Mouse (Mus musculus) heart, embryonic 12.5 days (tissue): ENCODE data around the gene Magi2. TPM values are rescaled to one million over a fixed set of nuclear protein-coding genes. Genes with fewer than 3 reads are reported as not detected.

Experiments
- ATAC-seq: fragments of 200-750 bp; cut with Nextera tagmentation; 2 replicates; pipeline ENCODE4 v1.8.0; 2017; ENCODE audit warnings: moderate TSS enrichment, moderate library complexity; ENCODE audit not compliant: insufficient number of reproducible peaks, low FRiP score
- H3K27ac ChIP-seq: fragments of 300-500 bp; sonication (generic); 2 replicates; pipeline ENCODE4 v1.5.1; 2016; ENCODE audit warnings: mild to moderate bottlenecking, moderate library complexity; ENCODE audit not compliant: poor library complexity, severe bottlenecking
- H3K27me3 ChIP-seq: fragments of 300-500 bp; sonication (generic); replicated peaks from 2 replicates; pipeline ENCODE4 v1.6.1; 2016; ENCODE audit warnings: mild to moderate bottlenecking, moderate library complexity
- H3K36me3 ChIP-seq: fragments of 300-500 bp; sonication (generic); 2 replicates; pipeline ENCODE4 v1.6.1; 2016; ENCODE audit warnings: mild to moderate bottlenecking, moderate library complexity
- H3K4me1 ChIP-seq: fragments of 300-500 bp; sonication (generic); replicated peaks from 2 replicates; pipeline ENCODE4 v1.6.1; 2016; ENCODE audit warnings: mild to moderate bottlenecking
- H3K4me2 ChIP-seq: fragments of 300-500 bp; sonication (generic); 2 replicates; pipeline ENCODE4 v1.6.1; 2016; ENCODE audit warnings: mild to moderate bottlenecking, moderate library complexity
- H3K4me3 ChIP-seq: fragments of 300-500 bp; sonication (generic); 2 replicates; pipeline ENCODE4 v1.5.1; 2016; ENCODE audit warnings: mild to moderate bottlenecking
- H3K9ac ChIP-seq: fragments of 300-500 bp; sonication (generic); 2 replicates; pipeline ENCODE4 v1.6.1; 2016; ENCODE audit warnings: mild to moderate bottlenecking, moderate library complexity
- H3K9me3 ChIP-seq: fragments of 300-500 bp; sonication (generic); replicated peaks from 2 replicates; pipeline ENCODE4 v1.6.1; 2016; ENCODE audit warnings: mild to moderate bottlenecking, moderate library complexity
- WGBS: fragments of 180-500 bp; shearing (Covaris S2); methylation state at CpG from one replicate; pipeline ENCODE4 v1.1.7; 2016; 5-methylcytosine and 5-hydroxymethylcytosine counted together
- polyA plus RNA-seq: library from polyadenylated mRNA; unstranded; fragments of >200 nt; fragmentation: Nextera tagmentation; extraction: Ambion mirVana; gene quantifications from 2 replicates; pipeline ENCODE4 v1.2.1, GENCODE M21; 2016

The Magi2 gene
- polyA plus RNA-seq, 1 experiment from 2014 or later: 3.9 TPM

DNA sequence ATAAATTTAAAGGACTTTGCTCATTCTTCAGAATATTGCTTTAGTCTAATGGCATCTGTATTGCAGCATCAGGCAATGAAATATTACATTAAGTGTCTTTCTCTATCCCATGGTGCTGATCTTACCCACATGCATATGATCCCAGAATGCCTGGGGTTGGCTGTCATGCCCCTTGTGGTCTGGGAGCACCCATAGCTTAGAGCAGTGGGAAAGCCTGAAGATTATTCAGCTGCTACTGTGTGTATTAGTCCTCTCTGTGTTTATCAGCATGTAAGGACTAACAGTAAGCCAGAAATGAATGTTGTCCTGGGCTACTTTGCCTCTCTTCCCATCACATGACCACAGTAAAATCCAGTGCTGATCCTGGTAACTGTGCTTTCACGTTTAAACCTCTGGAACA, 1380.7 kb downstream of the Magi2 start:
- H3K4me3 ChIP-seq: no peak overlapping the region
- no peaks in the 10 kb centered on the region for H3K4me1 ChIP-seq
- H3K9me3 ChIP-seq: no peaks in the 10 kb centered on the region
- no peak overlapping the region for H3K9ac ChIP-seq
- H3K4me2 ChIP-seq: no peak overlapping the region
- H3K36me3 ChIP-seq: no peaks in the 10 kb centered on the region
- no peak for ATAC-seq
- H3K27me3 ChIP-seq: no peaks in the 10 kb centered on the region
- no peak overlapping the region for H3K27ac ChIP-seq
- whole genome bisulfite sequencing: 53% methylated on average over 1 of the region's 1 CpGs

DNA sequence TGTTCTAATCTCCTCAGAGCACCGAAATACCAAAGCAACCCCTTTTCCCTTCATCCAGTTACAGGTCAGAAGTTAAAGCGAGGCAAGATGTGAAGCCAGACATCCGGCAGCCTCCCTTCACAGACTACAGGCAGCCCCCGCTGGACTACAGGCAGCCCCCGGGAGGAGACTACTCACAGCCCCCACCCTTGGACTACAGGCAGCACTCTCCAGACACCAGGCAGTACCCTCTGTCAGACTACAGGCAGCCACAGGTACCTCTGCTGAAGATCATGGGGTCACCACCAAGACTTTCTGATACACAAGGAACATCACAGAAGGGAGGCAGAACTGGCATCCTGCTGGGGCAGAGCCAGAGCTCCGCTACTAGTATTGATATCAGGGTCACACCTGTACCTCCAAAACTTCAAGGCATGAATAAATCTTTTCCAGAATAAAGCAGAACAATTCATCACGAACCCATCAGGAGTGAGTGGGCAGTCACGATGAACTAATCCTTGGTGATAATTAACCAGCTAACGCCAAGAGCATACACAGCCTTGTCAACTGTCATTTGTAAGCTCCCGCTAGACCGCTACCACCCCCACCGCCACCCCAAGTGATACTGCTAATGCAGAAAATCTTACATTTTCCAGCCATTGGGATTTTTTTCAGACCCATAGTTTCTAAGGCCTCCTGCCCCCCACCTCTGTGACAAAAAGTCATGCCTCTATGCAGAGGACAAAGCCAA, 1382.5 kb downstream of the Magi2 start:
- Histone ChIP-seq H3K27me3 (no peaks in the 10 kb centered on the region), H3K9me3 (no peaks in the 10 kb centered on the region), H3K27ac (no peak overlapping the region), H3K36me3 (no peaks in the 10 kb centered on the region), H3K4me1 (no peaks in the 10 kb centered on the region), H3K9ac (no peak overlapping the region), H3K4me2 (no peak overlapping the region), H3K4me3 (no peak overlapping the region)
- no peak for ATAC-seq
- WGBS: 84% methylated on average over 12 of the region's 12 CpGs

DNA sequence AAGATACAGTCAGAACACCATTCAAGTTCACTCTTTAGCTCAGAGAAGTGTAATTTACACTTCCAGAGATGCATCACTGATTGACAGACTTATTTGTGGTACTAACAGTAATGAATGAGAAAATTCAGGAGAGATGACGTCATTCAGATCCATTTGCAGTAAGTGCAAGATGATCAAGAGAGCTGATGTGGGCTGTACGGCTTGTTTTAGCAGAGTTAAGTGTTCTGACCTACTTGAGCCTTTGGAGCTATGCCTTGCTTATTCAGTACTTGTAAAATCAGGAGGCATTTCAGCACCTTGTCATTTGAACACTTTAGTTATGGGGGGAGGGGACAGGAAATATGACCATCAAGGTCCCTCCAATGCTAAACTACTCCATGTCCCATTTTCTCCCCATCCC, 1383.8 kb downstream of the Magi2 start:
- H3K4me2 ChIP-seq: no peak overlapping the region
- H3K36me3 ChIP-seq: no peaks in the 10 kb centered on the region
- H3K9ac ChIP-seq: no peak overlapping the region
- no peak for ATAC-seq
- H3K4me1 ChIP-seq: no peaks in the 10 kb centered on the region
- H3K27ac ChIP-seq: no peak overlapping the region
- no peaks in the 10 kb centered on the region for H3K27me3 ChIP-seq
- WGBS: 45% methylated on average over 2 of the region's 2 CpGs
- no peaks in the 10 kb centered on the region for H3K9me3 ChIP-seq
- H3K4me3 ChIP-seq: no peak overlapping the region

DNA sequence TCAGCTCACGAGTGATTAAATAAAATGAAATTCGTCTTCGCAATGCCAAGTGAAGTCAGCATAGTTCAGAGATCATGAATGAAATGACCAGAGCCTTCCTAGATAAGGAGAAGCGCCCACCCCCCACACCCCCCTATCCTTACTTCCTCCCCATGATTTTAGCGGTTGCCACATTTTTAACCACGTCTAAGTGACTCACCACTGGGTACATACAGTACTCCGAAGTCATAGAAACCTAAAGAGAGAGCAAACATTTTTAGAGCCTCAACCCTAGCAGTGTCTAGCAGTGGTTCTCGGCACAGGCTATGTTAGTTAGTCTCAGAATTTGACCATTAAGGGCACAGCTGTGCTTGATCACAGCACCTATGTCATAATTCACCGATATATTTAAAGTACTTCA, 1385.8 kb downstream of the Magi2 start:
- H3K4me3 ChIP-seq: no peak overlapping the region
- ATAC-seq: no peak
- H3K36me3 ChIP-seq: no peaks in the 10 kb centered on the region
- WGBS: 79% methylated on average over 9 of the region's 9 CpGs
- no peak overlapping the region for H3K27ac ChIP-seq
- no peak overlapping the region for H3K4me2 ChIP-seq
- no peaks in the 10 kb centered on the region for H3K9me3 ChIP-seq
- no peaks in the 10 kb centered on the region for H3K4me1 ChIP-seq
- H3K9ac ChIP-seq: no peak overlapping the region
- no peaks in the 10 kb centered on the region for H3K27me3 ChIP-seq

DNA sequence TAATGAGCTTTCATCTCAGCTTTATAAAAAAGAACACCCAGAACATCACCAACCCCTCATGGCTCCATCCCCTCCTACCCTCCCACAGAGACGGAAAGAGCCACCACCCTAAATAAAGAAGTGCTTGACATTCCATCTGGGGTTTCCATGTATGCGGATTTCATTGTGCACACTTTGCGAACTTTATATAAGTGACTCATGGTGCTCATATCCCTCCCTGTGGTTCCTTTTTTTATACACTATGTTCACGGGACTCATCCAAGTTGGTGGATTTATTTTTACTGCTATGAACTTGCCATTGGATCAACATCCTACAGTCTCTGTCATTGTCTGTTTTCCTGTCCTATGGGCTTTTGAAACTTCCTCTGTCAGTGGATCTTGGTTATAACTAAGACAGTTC, 1388.1 kb downstream of the Magi2 start:
- H3K36me3 ChIP-seq: no peaks in the 10 kb centered on the region
- H3K27ac ChIP-seq: no peak overlapping the region
- H3K4me2 ChIP-seq: no peak overlapping the region
- no peak overlapping the region for H3K9ac ChIP-seq
- ATAC-seq: no peak
- H3K27me3 ChIP-seq: no peaks in the 10 kb centered on the region
- WGBS: 74% methylated on average over 4 of the region's 4 CpGs
- no peaks in the 10 kb centered on the region for H3K4me1 ChIP-seq
- no peaks in the 10 kb centered on the region for H3K9me3 ChIP-seq
- no peak overlapping the region for H3K4me3 ChIP-seq

DNA sequence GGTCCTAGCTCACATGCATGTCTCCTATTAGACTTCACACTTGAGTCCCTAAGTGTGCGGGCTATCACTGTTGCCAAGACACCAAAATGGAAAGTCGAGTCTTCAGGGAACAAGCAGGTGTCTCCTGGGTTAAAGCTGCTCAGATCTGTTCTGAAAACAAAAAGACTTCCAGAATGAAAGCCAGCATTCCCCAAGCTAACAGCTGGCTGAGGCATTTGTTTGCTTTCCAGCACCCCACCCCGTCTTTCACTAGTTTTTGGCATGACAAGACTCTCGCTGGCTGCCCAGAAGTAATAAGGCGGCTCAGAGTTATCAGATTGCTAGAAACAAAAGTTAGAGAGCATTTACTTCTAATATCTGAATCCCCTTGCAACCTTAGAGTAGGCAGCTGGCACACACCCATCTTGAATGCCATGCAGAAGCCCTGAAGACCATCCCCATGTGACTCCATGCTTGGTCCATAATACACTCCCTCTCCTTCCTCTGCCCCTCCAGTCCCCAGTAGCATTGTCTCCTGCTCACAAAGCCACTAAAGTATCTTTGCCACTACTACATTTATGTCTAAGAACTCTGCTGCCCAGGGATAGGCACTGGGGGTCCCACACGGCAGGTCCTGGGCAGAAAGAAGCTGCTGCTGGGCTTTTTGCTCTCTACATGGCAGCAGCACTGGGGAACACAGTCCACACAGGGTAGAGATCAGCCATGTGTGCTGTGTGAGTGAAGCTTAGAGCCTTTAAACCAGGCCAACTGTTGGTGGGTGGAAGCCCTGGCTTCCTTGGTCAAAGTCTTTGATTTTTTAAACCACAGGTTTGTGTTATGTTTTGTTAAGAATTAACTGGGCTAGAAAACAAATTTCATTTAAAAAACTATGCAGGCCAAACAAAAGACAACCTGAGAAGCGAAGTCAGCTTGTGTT, 1394.0 kb downstream of the Magi2 start:
- Histone ChIP-seq H3K9me3 (no peaks in the 10 kb centered on the region), H3K4me1 (no peaks in the 10 kb centered on the region), H3K9ac (no peak overlapping the region), H3K27ac (no peak overlapping the region), H3K27me3 (no peaks in the 10 kb centered on the region), H3K36me3 (no peaks in the 10 kb centered on the region), H3K4me3 (no peak overlapping the region), H3K4me2 (no peak overlapping the region)
- ATAC-seq: no peak
- 69% methylated on average over 7 of the region's 7 CpGs for WGBS

DNA sequence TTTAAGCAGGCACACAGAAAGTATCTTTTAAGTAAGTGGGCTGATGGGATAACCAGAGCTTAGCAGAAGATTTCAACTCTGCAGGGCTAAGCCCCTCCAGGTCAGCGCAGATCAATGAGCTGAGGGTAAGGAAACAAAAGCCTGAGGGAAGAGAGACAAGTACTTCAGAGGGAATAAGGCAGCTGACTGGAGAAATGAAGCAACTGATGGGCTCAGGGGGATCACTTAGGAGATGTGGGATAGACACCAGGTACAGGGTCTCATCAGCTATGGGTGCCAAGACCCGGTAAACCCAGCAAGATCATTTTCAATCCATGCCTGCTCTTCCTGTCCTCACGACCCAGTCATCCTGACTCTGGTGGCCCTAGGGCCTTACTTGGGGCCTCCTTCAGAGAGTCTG, 1395.6 kb downstream of the Magi2 start:
- H3K9ac ChIP-seq: no peak overlapping the region
- no peaks in the 10 kb centered on the region for H3K36me3 ChIP-seq
- no peaks in the 10 kb centered on the region for H3K27me3 ChIP-seq
- no peaks in the 10 kb centered on the region for H3K4me1 ChIP-seq
- H3K9me3 ChIP-seq: no peaks in the 10 kb centered on the region
- no peak for ATAC-seq
- 78% methylated on average over 3 of the region's 3 CpGs for WGBS
- no peak overlapping the region for H3K4me2 ChIP-seq
- H3K27ac ChIP-seq: no peak overlapping the region
- H3K4me3 ChIP-seq: no peak overlapping the region

DNA sequence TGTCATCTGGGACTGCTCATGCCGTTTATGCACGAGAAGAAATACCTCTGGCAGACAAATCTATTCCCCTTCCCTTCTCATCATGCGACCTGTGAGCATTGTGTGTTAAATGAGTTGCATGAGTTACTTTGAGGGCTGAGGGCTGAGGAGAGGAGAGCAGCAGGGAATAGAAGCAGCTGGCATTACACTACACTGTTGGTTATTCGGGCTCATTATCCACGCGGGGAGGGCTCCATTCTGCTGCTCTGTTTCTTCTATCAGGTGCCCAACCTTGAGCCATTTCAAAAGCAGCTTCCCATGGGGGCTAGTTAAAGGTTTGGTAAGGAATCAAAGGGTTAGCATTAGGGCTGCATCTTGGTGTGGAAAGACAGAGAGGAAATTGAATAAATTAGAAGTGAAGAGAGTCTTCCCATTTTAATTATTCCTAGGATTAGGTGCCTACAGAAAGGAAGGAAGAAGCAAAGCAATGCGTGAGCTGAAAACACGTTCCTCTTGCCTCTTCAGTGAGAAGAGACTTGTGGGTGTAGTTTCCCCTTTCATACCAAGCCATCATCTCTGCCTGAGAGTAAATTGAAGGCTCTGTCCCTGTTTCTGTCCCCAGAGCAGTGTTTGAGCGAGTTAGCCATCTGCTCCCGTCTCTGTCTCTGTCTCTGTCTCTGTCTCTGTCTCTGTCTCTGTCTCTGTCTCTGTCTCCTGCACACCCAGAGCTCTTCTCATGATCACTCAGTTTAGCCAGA, 1396.2 kb downstream of the Magi2 start:
- no peak for ATAC-seq
- 59% methylated on average over 10 of the region's 10 CpGs for WGBS

DNA sequence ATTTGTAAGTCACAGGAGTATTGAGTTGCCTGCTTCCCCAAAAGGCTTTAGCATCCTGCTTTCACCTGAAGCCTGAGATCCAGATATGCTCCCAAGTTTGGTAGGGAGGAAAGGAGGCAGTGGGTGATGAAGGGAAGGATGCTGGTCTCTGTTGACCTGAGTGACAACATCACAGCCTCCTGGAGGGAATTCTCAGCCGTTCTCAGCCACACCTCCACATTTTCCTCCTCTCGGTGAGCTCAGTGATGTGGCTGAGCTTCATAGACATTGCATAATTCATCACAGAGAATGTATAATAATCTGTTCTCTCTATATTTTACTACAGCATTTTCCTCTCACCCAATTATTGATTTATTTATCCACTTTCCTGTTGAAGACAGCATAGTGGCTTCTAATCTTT, 1398.3 kb downstream of the Magi2 start:
- no peak overlapping the region for H3K4me3 ChIP-seq
- no peaks in the 10 kb centered on the region for H3K4me1 ChIP-seq
- H3K9ac ChIP-seq: no peak overlapping the region
- no peaks in the 10 kb centered on the region for H3K36me3 ChIP-seq
- H3K27ac ChIP-seq: no peak overlapping the region
- WGBS: 58% methylated on average over 2 of the region's 2 CpGs
- no peaks in the 10 kb centered on the region for H3K27me3 ChIP-seq
- no peak overlapping the region for H3K4me2 ChIP-seq
- no peaks in the 10 kb centered on the region for H3K9me3 ChIP-seq
- no peak for ATAC-seq

More for the DNA sequence above, 1396.2 kb downstream of the Magi2 start:
- Histone ChIP-seq H3K27me3 (no peaks in the 10 kb centered on the region), H3K36me3 (no peaks in the 10 kb centered on the region), H3K9me3 (no peaks in the 10 kb centered on the region), H3K4me3 (no peak overlapping the region), H3K9ac (no peak overlapping the region), H3K4me2 (no peak overlapping the region), H3K27ac (no peak overlapping the region), H3K4me1 (no peaks in the 10 kb centered on the region)

DNA sequence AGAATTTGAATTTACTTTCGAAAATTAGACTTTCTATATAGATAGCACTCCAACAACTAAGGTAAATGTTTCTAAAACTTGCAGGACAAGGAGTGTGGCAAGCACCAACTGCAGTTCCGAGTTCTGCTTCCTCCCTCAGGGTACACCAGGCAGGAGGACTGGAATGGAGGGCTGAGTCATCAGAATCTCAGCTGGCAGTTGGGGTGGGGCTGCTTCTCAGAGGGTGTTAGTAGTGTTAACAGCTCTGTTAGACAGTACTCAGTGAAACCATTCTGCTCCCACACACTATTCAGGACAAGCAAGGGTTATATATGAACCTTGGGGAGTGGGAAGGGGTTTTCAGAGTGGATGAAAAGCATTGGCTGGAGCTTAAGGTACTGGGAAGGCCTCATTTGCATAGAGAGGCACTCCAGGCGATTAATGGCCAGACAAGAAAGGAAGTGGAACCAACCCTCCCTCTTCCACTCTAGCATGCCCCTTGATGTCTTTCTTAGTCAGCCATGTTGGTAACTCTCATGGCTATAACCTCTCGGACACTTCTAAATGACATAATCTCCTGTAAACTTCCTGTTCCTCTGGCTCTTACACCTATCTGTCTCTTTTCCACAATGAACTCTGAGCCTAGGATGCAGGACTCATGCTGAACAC, 1402.2 kb downstream of the Magi2 start:
- WGBS: 64% methylated on average over 4 of the region's 4 CpGs
- Histone ChIP-seq H3K27ac (no peak overlapping the region), H3K9ac (no peak overlapping the region), H3K27me3 (no peaks in the 10 kb centered on the region), H3K4me2 (no peak overlapping the region), H3K4me1 (no peaks in the 10 kb centered on the region), H3K9me3 (no peaks in the 10 kb centered on the region), H3K36me3 (no peaks in the 10 kb centered on the region), H3K4me3 (no peak overlapping the region)
- ATAC-seq: no peak
